Mouse (Mus musculus) midbrain, embryonic 16.5 days (tissue): Measurements from ENCODE around the gene Hipk2. TPM values are rescaled to one million over a fixed set of nuclear protein-coding genes. Genes with fewer than 3 reads are reported as not detected.

Experiments
- ATAC-seq: fragments of 200-750 bp; cut with Nextera tagmentation; 2 replicates; pipeline ENCODE4 v1.8.0; 2017; ENCODE audit warnings: moderate TSS enrichment
- H3K27ac ChIP-seq: fragments of 300-500 bp; sonication (generic); 2 replicates; pipeline ENCODE4 v1.5.1; 2014; ENCODE audit warnings: mild to moderate bottlenecking, low read length, mixed read lengths
- H3K27me3 ChIP-seq: fragments of 300-500 bp; sonication (generic); 2 replicates; pipeline ENCODE4 v1.6.1; 2014; ENCODE audit warnings: low read depth, low read length, mixed read lengths; ENCODE audit not compliant: control insufficient read depth, insufficient read depth
- H3K36me3 ChIP-seq: fragments of 300-500 bp; sonication (generic); 2 replicates; pipeline ENCODE4 v1.6.1; 2014; ENCODE audit warnings: mild to moderate bottlenecking, low read length, moderate library complexity, mixed read lengths; ENCODE audit not compliant: control insufficient read depth, insufficient read depth
- H3K4me1 ChIP-seq: fragments of 300-500 bp; sonication (generic); 2 replicates; pipeline ENCODE4 v1.6.1; 2014; ENCODE audit warnings: mild to moderate bottlenecking, low read length, mixed read lengths; ENCODE audit not compliant: control insufficient read depth, insufficient read depth
- H3K4me2 ChIP-seq: fragments of 300-500 bp; sonication (generic); 2 replicates; pipeline ENCODE4 v1.6.1; 2014; ENCODE audit warnings: mild to moderate bottlenecking, low read length, mixed read lengths
- H3K4me3 ChIP-seq: fragments of 300-500 bp; sonication (generic); 2 replicates; pipeline ENCODE4 v1.5.1; 2014; ENCODE audit warnings: low read depth, mild to moderate bottlenecking, low read length, moderate library complexity, mixed read lengths
- H3K9ac ChIP-seq: fragments of 300-500 bp; sonication (generic); 2 replicates; pipeline ENCODE4 v1.6.1; 2014; ENCODE audit warnings: low read depth, low read length, mixed read lengths
- H3K9me3 ChIP-seq: fragments of 300-500 bp; sonication (generic); replicated peaks from 2 replicates; pipeline ENCODE4 v1.6.1; 2014; ENCODE audit warnings: mild to moderate bottlenecking, low read length, mixed read lengths; ENCODE audit not compliant: control insufficient read depth, poor library complexity, severe bottlenecking
- WGBS: fragments of 180-500 bp; shearing (Covaris S2); extraction: QIAGEN DNeasy Blood & Tissue Kit; methylation state at CpG from one replicate; pipeline ENCODE4 v1.1.7; 2014; 5-methylcytosine and 5-hydroxymethylcytosine counted together
- polyA plus RNA-seq: library from polyadenylated mRNA; unstranded; fragments of >200 nt; fragmentation: Nextera tagmentation; extraction: Ambion mirVana; gene quantifications from 2 replicates; pipeline ENCODE4 v1.2.1, GENCODE M21; 2015

Hipk2 gene
- polyA plus RNA-seq, 1 experiment from 2014 or later, result 32.7 TPM

- Histone ChIP-seq H3K27me3 (no peaks in the 10 kb centered on the region), H3K4me1 (peaks cover 7% of the 10 kb centered on the region; the same call in 1 of the 2 replicates), H3K4me3 (no peak overlapping the region), H3K9ac (no peak overlapping the region), H3K4me2 (no peak overlapping the region), H3K27ac (no peak overlapping the region), H3K36me3 (no peaks in the 10 kb centered on the region), H3K9me3 (no peaks in the 10 kb centered on the region)
- WGBS, result 84% methylated on average over 14 of the region's 14 CpGs
- no peak for ATAC-seq
Observed at GRCm38 (mm10) chr6:38919135-38919740, 43.3 kb upstream of the Hipk2 start.

- ATAC-seq, result no peak
- H3K27me3 ChIP-seq, result no peaks in the 10 kb centered on the region
- H3K9ac ChIP-seq, result no peak overlapping the region
- 90% methylated on average over 4 of the region's 4 CpGs for WGBS
- H3K9me3 ChIP-seq, result no peaks in the 10 kb centered on the region
- H3K36me3 ChIP-seq, result no peaks in the 10 kb centered on the region
- no peak overlapping the region for H3K4me2 ChIP-seq
- H3K4me3 ChIP-seq, result no peak overlapping the region
- no peak overlapping the region for H3K27ac ChIP-seq
- peaks cover 10% of the 10 kb centered on the region for H3K4me1 ChIP-seq
Observed at GRCm38 (mm10) chr6:38918728-38919127, 42.8 kb upstream of the Hipk2 start.

DNA sequence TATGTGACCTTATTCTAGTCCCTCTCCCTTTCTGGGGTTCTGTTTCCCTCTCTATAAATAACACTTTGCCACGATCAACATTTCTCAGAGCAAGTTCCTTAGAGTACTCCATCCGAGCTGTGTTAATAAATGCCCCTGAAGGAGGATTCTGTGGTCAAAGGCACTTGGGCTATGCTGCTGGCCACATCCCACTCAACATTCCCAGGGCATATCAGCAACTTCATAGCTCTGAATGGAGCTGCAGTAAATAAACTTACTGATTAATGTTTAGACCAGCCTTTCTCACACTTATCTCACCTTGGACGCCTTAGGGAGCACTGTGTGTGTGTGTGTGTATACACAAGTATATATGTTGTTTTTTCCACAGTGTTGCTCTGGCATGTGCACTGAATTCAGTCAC lies 41.5 kb upstream of the Hipk2 start:
- H3K36me3 ChIP-seq, result no peaks in the 10 kb centered on the region
- WGBS, result 81% methylated on average over 3 of the region's 3 CpGs

GRCm38 (mm10) chr6:38916571-38916970 lies 40.6 kb upstream of the Hipk2 start:
- Histone ChIP-seq H3K4me2 (no peak overlapping the region), H3K27ac (no peak overlapping the region), H3K4me1 (peaks cover 15% of the 10 kb centered on the region), H3K9me3 (no peaks in the 10 kb centered on the region), H3K36me3 (no peaks in the 10 kb centered on the region), H3K27me3 (no peaks in the 10 kb centered on the region), H3K4me3 (no peak overlapping the region), H3K9ac (no peak overlapping the region)
- ATAC-seq, result no peak
- WGBS, result 95% methylated on average over 4 of the region's 4 CpGs

More for the DNA sequence above, 41.5 kb upstream of the Hipk2 start:
- Histone ChIP-seq H3K4me2 (no peak overlapping the region), H3K4me1 (peaks cover 15% of the 10 kb centered on the region), H3K4me3 (no peak overlapping the region), H3K27me3 (no peaks in the 10 kb centered on the region), H3K27ac (no peak overlapping the region), H3K9ac (no peak overlapping the region), H3K9me3 (no peaks in the 10 kb centered on the region)
- ATAC-seq, result no peak

GRCm38 (mm10) chr6:38915776-38916175 lies 39.8 kb upstream of the Hipk2 start:
- H3K9me3 ChIP-seq, result no peaks in the 10 kb centered on the region
- WGBS, result 67% methylated on average over 5 of the region's 5 CpGs
- no peak overlapping the region for H3K9ac ChIP-seq
- H3K4me2 ChIP-seq, result no peak overlapping the region
- no peak overlapping the region for H3K27ac ChIP-seq
- H3K4me3 ChIP-seq, result no peak overlapping the region
- peaks cover 15% of the 10 kb centered on the region for H3K4me1 ChIP-seq
- no peak for ATAC-seq
- no peaks in the 10 kb centered on the region for H3K36me3 ChIP-seq
- no peaks in the 10 kb centered on the region for H3K27me3 ChIP-seq

DNA sequence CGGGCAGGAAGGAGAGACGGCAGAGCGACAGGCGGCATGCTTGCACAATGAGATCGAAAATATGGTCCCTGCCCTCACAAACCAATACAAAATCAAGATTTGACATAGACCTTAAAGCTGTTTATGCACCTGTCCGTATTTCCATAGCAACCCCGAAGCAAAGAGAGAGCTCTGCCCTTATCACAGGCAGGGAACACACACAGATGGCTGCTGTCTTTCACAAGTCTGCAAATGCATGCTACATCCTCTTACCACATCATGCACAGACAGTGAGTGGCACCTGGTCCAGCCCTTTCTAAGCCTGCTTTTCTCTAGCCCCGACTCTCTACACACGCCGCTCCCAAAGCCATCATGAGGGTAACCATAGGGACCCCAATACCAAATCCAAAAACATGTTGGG lies 38.2 kb upstream of the Hipk2 start:
- Histone ChIP-seq H3K27ac (0 out of 2 replicates have a peak overlapping the region, but pooled peaks have one; percentile 4), H3K27me3 (no peaks in the 10 kb centered on the region), H3K4me3 (no peak overlapping the region), H3K4me1 (peaks cover 13% of the 10 kb centered on the region), H3K9me3 (no peaks in the 10 kb centered on the region), H3K36me3 (no peaks in the 10 kb centered on the region), H3K9ac (no peak overlapping the region), H3K4me2 (no peak overlapping the region)
- peak; percentile 75 for ATAC-seq
- WGBS, result 52% methylated on average over 10 of the region's 10 CpGs

DNA sequence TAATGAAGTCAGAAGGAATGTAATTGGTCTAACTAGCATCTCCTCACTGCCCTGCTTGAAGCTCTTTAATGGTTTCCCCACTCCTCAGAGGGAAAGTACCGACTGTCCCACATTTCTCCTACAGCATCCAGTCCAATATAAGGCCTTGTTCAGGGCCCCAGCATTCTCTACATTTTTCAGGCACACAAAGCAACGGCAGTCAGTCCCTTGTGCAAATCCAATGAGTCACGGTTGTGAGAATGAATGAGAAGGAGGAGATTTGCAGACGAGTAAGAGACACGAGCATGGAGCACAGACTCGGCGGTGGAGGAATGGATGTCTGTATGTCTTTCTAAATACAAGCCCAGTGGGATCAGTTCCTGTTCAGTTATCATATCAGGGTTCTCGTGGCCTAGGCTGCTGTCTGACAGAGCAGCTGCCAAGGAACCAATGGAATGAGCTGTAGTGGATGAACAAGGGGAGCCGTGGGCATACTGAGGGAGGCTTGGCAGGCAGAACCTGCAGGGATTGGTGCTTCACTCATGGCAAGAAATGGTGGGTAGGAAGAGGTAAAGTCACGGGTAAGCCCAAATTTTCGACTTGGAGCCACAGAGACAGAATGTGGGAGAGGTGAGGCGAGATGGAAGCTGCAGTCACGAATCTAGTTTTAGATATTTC lies 37.5 kb upstream of the Hipk2 start:
- no peak for ATAC-seq
- Histone ChIP-seq H3K4me2 (no peak overlapping the region), H3K4me1 (peaks cover 13% of the 10 kb centered on the region), H3K9ac (no peak overlapping the region), H3K27ac (0 out of 2 replicates have a peak overlapping the region, but pooled peaks have one; percentile 4), H3K9me3 (no peaks in the 10 kb centered on the region), H3K36me3 (no peaks in the 10 kb centered on the region), H3K27me3 (no peaks in the 10 kb centered on the region), H3K4me3 (no peak overlapping the region)
- 42% methylated on average over 13 of the region's 13 CpGs for WGBS

DNA sequence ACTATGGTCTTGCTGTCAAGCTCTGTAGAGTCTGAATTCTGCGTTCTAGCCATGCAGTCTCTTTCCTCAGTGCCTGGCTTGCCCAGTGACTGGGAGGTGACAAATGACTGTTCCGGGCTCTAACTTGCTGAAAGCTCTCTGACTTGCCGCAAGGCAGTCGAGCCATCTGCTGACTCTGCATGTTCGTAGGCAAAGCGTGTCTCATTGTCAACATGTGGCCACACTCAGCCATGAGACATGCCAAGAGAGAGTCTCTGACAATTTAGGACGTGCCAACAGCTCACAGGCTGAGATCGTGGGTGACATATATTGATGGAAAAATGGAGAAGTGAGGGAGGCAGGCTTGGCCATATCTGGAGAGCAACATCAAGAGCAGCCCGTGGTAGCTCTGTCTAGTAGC lies 36.9 kb upstream of the Hipk2 start:
- Histone ChIP-seq H3K9me3 (no peaks in the 10 kb centered on the region), H3K36me3 (no peaks in the 10 kb centered on the region), H3K4me1 (peaks cover 13% of the 10 kb centered on the region), H3K9ac (no peak overlapping the region), H3K27ac (no peak overlapping the region), H3K4me2 (no peak overlapping the region), H3K4me3 (no peak overlapping the region), H3K27me3 (no peaks in the 10 kb centered on the region)
- ATAC-seq, result no peak
- WGBS, result 84% methylated on average over 9 of the region's 9 CpGs

DNA sequence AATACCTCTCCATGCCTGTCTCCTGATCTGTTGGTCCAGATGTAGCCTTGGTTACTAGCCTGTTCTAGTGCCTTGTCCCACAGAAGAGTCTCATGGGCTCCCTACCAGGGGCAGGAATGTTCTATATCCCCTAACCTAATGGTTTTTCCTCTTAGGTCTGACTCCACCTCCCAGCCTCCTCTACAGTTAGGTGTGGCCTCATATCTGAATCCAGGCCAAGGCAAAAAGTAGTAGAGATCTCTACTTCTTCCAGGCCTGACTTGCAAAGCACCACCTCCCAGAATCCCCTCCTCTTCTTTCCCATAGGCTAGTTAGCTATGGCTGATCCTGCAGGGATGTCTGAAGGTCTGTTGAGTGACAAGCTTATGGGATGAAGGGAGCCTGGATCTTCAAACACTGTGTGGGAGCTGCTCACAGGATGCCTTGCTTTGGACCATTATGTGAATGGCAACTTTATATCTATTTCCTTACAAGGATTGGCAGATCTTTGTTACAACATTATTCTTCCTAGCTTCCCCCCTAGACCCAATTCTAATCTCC lies 36.2 kb upstream of the Hipk2 start:
- H3K4me3 ChIP-seq, result no peak overlapping the region

More for the DNA sequence above, 36.2 kb upstream of the Hipk2 start:
- H3K4me1 ChIP-seq, result peaks cover 13% of the 10 kb centered on the region
- H3K4me2 ChIP-seq, result no peak overlapping the region
- H3K27me3 ChIP-seq, result no peaks in the 10 kb centered on the region
- H3K9ac ChIP-seq, result no peak overlapping the region
- H3K36me3 ChIP-seq, result no peaks in the 10 kb centered on the region
- H3K27ac ChIP-seq, result no peak overlapping the region
- no peak for ATAC-seq
- no peaks in the 10 kb centered on the region for H3K9me3 ChIP-seq
